In the genomic region with DNA sequence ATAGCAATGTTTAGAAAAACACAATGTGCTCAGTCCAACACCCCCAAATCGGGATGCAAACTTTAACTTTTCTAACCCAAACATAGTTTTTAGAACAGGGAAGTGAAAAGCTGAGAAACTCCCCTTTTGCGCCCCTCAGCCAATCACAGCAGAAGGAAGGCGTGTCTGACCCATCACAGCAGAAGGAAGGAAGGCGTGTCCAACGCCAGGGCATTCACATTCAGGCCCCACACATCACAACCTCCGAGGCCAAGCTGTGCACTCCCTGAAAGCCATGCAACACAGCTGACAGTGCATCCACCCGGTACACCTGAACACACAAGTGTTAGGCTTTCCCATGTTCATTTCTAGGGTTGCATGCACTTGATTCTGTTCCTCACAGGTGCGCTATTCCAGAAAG, we compare ENCODE assay signal across 22 mouse cellular contexts.
A peak's percentile ranks its signal among the peaks of the same experiment; 100 is the strongest.
DNase-seq lines count a peak whose midpoint lies in the region; ATAC-seq lines count a peak whose summit lies in the region.
"Had no signal": no experiment of that assay in that cellular context is flagged by ENCODE, and none has a peak within 500 bp of the region (broad histone marks: within the 10 kb centered on the region; RNA-seq: fewer than 3 reads in every experiment).

No protein-coding gene starts in this region.

- H3K9ac ChIP-seq in liver, embryonic 12.5 days: no peak overlapping the region
- H3K9ac ChIP-seq: embryonic facial prominence, embryonic 15.5 days; forebrain, embryonic 15.5 days; heart, embryonic 13.5 days; hindbrain, embryonic 15.5 days had no signal

- peak; percentile 37; the same call in 1 of the 2 replicates for ATAC-seq in granulocyte monocyte progenitor cell, adult 5-6 weeks (replicated peaks; ENCODE audit: poor library complexity, severe bottlenecking)
- no peak for ATAC-seq in liver, embryonic 12.5 days
- ATAC-seq in CD4-positive, CD25-positive, alpha-beta regulatory T cell, adult 4 months: no peak
- ATAC-seq: forebrain, embryonic 15.5 days; intestine, embryonic 16.5 days had no signal

- H3K9me3 ChIP-seq in heart, embryonic 10.5 days: no peaks in the 10 kb centered on the region
- no peaks in the 10 kb centered on the region for H3K9me3 ChIP-seq in liver, embryonic 12.5 days (replicated peaks)
- H3K9me3 ChIP-seq: embryonic facial prominence, embryonic 15.5 days; forebrain, embryonic 15.5 days; G1E; hindbrain, embryonic 15.5 days had no signal

- H3K36me3 ChIP-seq in heart, embryonic 10.5 days: 0 out of 2 replicates have a peak, but pooled peaks cover 2% of the 10 kb centered on the region
- no peaks in the 10 kb centered on the region for H3K36me3 ChIP-seq in liver, embryonic 12.5 days
- H3K36me3 ChIP-seq: embryonic facial prominence, embryonic 15.5 days; forebrain, embryonic 15.5 days; G1E; heart, embryonic 13.5 days; hindbrain, embryonic 15.5 days had no signal

- H3K4me1 ChIP-seq in heart, embryonic 10.5 days: peaks cover 4% of the 10 kb centered on the region
- H3K4me1 ChIP-seq in liver, embryonic 12.5 days: no peaks in the 10 kb centered on the region
- H3K4me1 ChIP-seq: embryonic facial prominence, embryonic 15.5 days; forebrain, embryonic 15.5 days; hindbrain, embryonic 15.5 days had no signal

- no peaks in the 10 kb centered on the region for H3K27me3 ChIP-seq in heart, embryonic 10.5 days (ENCODE audit: insufficient read depth, poor library complexity, severe bottlenecking)
- H3K27me3 ChIP-seq in liver, embryonic 12.5 days (replicated peaks): no peaks in the 10 kb centered on the region
- H3K27me3 ChIP-seq: embryonic facial prominence, embryonic 15.5 days; forebrain, embryonic 15.5 days; heart, embryonic 13.5 days; hindbrain, embryonic 15.5 days had no signal

- no peak overlapping the region for H3K4me3 ChIP-seq in heart, embryonic 10.5 days
- no peak overlapping the region for H3K4me3 ChIP-seq in liver, embryonic 12.5 days
- H3K4me3 ChIP-seq: embryonic facial prominence, embryonic 15.5 days; erythroblast, embryonic 14.5 days; forebrain, embryonic 15.5 days; heart, adult 2 months; heart, embryonic 13.5 days; hindbrain, embryonic 15.5 days had no signal

- no peak overlapping the region for H3K27ac ChIP-seq in heart, embryonic 10.5 days
- H3K27ac ChIP-seq in liver, embryonic 12.5 days: no peak overlapping the region
- H3K27ac ChIP-seq: embryonic facial prominence, embryonic 15.5 days; forebrain, embryonic 15.5 days; heart, adult 2 months; heart, embryonic 13.5 days; hindbrain, embryonic 15.5 days had no signal

- WGBS in heart, embryonic 10.5 days: 52% methylated on average over 8 of the region's 8 CpGs
- WGBS in liver, embryonic 12.5 days (ENCODE audit: insufficient replicate concordance): 52% methylated on average over 8 of the region's 8 CpGs

- no peak overlapping the region for H3K4me2 ChIP-seq in liver, embryonic 12.5 days
- H3K4me2 ChIP-seq: embryonic facial prominence, embryonic 15.5 days; forebrain, embryonic 15.5 days; heart, embryonic 13.5 days; hindbrain, embryonic 15.5 days had no signal

- peak; percentile 79 for DNase-seq in heart, adult 11 months
- DNase-seq in heart, embryonic 10.5 days (ENCODE audit: low spot score): no peak
- peak; percentile 28 for DNase-seq in ES-CJ7 (ENCODE audit: low read depth, low spot score)
- DNase-seq in lung, postnatal 25 days (ENCODE audit: low spot score): no peak
- DNase-seq: adrenal gland, adult 2 months; adrenal gland, postnatal 36 days; cerebellum, adult 2 months; cerebellum, postnatal 14 days; embryo, embryonic 11 days; gastrocnemius, postnatal 36 days; heart, adult 2 months; heart, postnatal 36 days had no signal

Comparison
In these comparisons a context has a peak if more than half of its experiments do, and no peak if none do; other contexts are left out.
1. DNase-seq: peak in heart, adult 11 months (single experiment) and ES-CJ7 (single experiment); none in heart, embryonic 10.5 days (single experiment) and lung, postnatal 25 days (single experiment).